Mouse (Mus musculus): ENCODE measurements at regions not wholly inside any gene's neighbourhood (a gene's known extent, or its start where the extent isn't known, plus 50 kb on each side); places are given as distances from the start of the nearest gene placed in this dataset.

DNA sequence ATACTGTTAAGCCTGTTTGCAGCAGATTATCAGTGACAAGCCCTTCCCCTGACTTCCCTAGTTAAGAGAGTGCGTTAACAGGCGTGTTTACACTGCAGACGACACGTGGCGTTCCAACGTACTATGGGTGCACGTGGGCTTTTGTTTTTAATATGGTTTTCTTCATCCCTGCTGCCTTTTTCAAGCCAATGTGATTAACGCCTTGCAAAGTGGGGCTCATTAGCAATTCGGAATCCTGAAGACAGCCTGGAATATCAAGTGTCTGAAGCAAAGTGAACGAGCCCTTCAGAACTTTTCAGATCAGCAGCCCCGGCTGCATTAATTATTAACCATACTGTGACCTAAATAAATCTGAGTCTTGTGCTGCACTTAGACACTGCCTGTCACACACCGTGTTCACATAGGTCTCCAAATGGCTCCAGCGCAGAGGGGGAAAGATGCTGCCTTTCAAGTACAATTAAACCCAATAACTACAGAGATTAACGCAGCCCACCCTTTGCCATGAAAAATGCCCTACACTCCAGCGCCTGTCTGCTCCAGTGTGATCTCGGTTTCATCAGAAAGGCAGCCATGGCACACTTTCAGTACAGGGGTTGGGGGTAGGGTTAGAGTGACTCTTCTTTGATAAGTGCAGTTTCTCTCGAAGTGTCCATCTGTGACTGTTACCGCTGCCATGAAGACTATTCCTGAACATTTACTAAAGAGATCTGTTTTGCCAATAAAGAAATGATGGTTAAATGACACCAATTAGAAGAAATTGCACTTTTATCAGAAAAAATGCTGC lies 140.7 kb upstream of the Tcerg1l start:
- TF ChIP-seq EP300 (IDR thresholded peaks at IDR 0.05; ENCODE audit: insufficient read depth, low read depth, low read length) (no peak), POLR2A (IDR thresholded peaks at IDR 0.05; ENCODE audit: insufficient read depth, low read depth, low read length) (no peak)

Data from heart, adult 2 months (tissue).